Mouse (Mus musculus) cerebellum, postnatal 36 days (tissue): ENCODE results near the gene 1700003E16Rik.

Source experiments
- DNase-seq, 2 experiments: peaks; one replicate each; pipeline ENCODE4 v3.0.0; 2021 to 2022; ENCODE audit warnings: mixed read lengths in 2 of 2

The 1700003E16Rik gene

DNA sequence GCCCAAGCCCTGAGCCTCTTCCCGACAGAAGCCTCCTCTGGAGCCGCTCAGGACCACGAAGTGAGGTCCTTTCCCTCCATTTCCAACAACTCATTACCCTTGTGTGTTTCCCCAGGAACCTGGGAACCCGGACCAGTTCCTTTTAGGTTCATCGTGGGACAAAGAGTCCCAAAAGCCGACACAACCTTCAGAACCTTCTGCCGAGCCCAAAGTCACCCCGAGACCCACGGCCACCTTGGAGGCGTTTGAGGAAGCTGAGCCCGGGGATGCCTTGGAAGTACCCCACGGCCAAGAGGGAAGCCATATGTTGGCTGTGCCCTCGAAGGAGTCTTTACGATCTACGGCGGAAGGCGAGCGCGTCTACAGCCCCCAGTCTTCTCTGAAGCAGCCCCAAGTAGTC, 5.2 kb downstream of the 1700003E16Rik start:
- DNase-seq: no peak

DNA sequence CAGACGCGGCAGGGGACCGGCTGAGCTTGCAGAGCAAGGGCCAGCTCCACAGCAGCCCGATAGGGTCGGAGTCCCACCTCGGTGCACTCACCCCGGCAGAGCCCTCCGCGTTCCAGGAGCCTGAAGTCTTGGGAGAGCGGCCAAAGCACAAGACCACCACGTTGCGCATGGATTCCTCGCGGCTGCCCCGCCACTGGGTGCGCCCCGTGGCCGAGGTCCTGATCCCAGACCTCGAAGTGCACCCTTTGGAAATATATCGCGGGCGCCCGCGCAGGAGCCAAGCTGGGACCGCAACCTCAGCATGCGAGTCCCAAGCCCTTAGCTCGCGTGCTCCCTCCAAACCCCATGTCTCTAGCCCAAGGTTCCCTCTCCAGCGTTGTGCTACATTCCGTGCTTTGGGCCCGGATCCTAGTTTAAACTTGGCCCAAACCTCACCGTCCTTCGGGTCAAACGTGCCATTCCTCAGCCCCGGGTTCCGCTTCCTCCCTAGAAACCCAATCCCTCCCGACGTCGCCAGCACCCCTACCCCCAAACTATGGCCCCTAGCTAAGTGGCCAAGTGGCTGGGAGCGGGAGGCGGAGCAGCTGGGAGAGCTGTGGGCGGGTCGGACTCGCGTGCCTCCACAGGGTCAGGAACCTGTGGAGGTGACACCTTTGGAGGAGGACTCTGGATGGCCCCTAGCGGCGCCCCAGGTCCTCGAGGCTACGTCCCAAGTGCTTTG, 5.9 kb downstream of the 1700003E16Rik start:
- peak in 1 of 2 experiments; percentile 32 for DNase-seq

DNA sequence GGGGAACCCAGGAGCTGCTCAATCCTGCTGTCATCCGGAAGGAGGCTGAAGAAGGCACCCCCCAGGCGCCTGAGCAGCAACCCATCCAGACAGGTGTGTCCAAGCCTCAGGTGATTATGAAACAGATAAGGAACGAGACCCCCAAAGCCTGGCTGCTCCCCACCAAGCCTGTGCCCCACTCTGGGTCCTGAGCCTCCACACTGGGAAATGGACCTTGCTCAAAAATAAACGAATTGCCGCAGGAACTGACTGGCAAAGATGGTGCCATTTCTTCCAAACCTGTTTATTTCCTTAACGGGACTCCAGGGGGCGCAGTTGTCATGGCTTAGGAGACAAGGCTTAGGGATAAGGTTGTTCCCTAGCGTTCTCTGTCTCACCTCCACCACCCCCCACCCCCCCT, 6.5 kb downstream of the 1700003E16Rik start:
- peak; percentile 82 to 85 for DNase-seq

DNA sequence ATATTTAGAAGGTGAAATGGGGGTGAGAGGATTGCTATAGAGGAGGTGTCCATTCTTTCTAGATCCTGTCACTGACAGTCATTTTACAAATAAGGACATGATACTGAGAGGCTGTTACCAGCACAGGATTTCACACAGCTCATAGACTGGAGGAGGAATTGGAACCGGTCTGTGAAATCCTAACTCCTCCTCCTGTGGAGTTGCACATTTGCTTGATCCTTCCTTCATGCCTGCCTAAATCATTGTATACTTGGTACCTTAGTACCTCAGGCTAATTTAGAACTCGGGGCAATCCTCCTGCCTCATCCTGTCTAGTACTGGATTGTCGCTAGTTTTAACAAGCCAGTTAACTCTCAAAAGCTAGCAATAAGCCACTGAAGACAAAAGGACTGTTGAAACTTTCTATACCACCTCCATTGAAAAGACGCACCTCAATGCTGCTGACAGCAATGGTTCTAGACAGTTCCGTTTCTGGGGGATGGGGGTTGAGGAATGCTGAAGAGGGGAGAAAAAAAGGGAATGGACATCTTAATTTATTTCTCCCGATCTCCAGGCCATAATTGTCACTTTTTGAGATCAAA, 8.9 kb downstream of the 1700003E16Rik start:
- no peak for DNase-seq

DNA sequence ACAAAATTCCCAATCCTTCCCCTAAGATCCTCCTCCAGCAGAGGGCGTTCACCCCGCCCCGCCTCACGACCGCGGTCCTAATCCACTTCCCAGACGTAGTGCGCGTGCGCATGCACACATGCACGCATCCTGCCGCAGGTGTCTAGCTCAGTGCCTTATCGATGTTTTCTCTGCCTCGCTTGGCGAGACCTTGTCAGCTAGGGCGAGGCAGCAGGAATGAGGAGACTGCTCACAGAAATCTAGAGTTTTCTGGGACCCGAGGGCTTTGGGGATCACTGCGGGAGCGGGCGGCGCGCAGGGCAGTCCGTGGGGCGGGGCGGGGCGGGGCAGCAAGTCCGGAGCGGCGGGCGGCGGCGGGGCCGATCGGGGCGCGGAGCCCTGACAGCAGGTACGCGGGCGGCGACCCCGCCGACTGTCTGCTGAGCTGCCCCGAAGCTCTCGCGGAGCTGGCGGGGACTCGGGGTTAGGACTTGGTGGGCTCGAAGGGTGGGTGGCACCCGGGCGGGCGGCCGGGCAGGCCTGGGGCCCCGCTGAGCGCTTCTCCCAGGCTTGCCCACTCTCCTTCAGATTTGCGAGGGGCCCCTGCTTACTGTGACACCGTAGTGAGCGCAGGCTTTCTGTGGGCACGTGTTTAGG, 9.5 kb downstream of the 1700003E16Rik start, which contains the start of gene Dctn1:
TSS of gene Dctn1 (plus strand) at position 314 of the 636 bp plus-strand sequence.
- DNase-seq: peak; percentile 94 to 96

DNA sequence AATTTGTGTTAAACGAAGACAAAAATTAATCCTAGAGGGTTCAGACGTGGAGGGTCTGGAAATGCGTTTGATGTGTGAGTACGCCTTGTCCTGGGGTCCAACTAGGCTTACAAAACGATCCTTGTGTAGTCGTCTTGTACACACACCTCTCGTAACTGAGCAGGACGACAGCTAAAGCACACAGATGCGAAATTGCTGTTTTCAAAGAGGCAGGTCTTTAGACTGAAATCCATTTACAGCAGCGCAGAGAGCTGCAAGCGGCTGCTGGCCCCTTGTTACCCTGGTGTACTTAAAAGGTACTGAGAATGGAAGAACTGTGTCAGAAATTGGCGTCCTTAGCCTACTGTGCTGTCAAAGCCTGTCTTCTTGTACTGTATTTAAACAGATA, 10.0 kb downstream of the 1700003E16Rik start:
- no peak for DNase-seq

DNA sequence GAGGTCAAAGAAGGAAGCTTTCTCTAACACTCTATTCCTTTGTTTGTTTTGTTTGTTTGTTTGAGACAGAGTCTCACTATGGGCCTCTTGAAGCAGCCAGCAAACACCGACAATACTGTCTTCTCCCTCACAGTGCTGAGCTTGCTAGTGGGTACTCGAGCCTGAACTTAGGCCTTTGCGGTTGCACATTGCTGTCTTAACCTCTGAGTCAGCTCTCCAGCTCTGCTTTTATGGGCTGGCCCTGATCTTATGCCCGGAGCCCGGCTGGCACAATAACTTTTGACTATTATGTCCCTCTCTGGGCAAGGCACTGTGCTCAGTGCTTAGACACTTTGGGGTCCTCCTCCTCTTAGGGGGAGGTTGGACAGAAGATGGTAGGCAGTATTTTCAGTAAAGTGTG, 13.7 kb downstream of the 1700003E16Rik start:
- DNase-seq: no peak

DNA sequence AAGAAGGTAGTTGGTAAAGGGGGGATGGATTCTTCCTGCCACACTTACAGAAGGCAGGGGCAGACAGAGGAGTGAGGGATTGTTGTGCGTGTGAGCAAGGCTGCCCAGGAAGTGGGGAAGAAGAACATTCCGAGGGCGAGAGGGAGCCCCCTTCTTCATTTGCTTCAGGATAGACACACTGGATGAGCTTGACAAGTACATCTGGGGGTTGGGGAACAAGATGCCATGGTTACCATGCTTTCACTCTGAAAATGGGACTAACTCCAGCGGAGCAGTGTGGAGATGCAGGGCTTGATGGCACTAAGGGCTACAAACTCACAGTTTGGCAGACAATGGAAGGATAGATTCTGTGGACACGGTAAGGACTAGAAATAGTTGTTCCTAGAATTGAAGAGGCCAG, 14.9 kb downstream of the 1700003E16Rik start:
- no peak for DNase-seq

DNA sequence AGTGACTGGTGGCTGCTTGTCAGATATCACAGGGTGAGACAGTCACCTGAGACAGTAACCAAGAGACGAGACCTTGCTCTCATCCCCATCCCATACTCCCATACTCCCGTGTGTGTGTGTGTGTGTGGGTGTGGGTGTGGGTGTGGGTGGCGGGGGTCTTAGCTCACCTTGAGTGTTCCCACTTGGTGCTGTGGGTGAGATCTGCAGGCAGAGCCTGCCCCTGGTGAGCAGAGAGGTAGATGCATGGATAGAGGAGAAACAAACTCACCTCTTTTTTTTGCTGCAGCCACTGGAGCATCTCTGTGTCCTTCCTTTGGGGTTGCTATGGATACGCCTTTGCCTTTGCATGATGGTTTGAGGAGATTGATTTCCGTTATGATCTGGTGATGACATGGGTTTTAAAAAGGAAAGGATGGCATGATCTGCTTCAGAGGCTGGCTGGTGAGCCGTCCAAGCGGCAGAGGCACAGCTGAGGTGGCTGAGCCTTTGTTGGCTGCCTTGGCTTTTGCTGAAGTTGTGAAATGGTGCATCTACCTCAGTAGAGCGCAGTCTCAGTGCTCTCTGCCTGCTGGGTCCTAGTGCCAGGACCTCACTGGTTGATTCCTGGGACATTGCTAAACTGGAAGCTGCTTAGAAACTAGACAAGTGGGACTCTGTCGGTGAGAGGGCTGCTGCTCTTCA, 16.2 kb downstream of the 1700003E16Rik start:
- DNase-seq: peak; percentile 75 to 78

DNA sequence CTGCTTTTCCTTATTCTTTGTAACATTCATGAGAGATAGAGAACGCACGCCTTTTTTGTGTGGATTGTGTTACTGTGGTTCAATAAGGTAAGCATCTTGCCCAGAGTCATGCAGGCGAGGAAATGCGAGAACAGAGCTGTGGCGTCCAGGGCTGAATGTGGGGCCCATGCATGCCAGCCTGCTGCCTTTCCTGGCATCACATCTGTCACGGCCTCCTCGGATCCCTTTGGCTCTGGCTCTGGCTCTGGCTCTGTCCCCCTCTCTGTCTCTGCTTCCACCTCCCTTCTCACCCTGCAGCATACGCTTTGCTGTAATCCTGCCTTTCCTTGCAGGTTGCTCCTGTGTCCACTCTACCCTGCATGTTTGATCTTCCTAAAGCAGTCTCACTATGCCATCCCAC, 19.8 kb downstream of the 1700003E16Rik start:
- no peak for DNase-seq

DNA sequence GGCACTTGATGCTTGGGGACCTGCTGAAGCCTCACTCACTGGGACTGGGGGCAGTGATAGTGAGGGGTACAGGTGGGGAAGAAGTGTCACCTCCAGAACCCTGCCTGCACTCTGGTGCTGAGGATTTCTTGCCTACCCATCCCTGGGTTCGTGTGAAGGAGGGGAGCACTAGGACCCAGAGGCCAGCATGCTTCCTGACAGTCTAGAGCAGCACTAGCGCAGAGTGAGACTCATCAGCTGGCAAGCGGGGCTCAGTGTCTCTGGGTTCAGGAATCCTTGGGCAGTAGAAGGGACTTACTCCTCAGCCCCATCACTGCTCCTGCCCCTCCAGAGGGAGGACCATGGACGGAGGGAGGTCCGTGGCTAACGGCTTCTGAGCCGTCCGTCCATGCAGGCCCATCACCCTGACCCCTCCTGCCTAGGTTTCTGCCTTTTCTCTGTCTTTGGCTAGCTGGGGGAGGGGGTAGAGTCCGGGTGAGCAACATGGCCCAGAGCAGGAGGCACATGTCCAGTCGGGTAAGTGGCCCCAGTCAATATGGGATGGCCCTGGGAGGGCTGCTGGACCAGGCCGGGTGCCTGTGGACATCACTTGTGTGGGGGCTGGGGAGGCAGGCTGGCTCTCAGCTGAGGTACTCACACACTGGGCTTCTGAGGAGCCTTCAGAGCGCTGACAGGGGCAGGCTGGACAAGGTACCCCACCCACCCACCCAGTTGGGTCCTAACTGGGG, 23.4 kb downstream of the 1700003E16Rik start:
- peak; percentile 83 to 84 for DNase-seq

DNA sequence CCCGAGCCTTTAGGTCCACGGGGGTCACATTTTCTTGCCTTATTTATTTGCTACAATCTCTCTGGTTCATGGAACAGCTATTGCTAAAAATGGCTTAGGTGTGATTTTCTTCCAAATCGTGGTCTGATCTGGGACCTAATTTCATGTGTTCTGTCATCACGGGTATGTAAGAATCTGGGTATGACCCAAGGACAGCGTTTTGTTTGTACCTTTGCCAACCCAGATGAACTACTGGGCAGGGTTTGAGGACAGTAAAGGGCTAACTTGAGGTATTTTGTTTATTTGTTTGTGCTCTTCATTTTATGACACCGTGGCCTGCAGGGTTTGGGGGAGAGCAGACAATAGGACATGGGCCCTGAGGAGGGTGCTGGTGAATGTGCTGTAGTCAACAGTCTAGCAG, 24.4 kb downstream of the 1700003E16Rik start:
- DNase-seq: no peak

DNA sequence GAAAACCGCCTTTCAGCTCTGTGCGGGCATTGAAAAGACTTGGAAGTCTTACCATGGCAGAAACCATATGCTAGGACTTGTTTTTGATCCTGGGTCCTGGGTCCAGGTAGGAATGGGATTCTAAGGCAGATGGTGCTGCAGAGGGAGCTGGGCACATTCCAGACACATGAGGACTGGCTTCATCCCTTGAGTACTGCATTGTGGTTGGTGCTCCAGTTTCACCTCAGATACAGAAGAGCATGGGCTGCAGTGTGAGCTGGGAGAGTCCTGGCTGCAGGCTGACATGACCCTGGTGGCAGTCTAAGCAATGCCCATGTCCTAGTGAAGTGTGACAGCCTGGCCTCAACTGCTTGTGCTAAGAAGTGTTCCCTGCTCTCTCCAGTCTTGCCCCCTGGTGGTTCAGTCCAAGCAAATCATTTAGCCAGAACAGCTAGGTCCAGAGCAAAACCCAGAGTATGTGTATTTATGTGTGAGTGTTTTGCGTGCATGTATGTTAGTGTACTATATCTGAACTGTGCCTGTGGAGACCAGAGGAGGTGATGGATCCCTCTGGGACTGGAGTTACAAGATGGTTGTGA, 28.7 kb downstream of the 1700003E16Rik start:
- peak in 1 of 2 experiments; percentile 38 for DNase-seq

DNA sequence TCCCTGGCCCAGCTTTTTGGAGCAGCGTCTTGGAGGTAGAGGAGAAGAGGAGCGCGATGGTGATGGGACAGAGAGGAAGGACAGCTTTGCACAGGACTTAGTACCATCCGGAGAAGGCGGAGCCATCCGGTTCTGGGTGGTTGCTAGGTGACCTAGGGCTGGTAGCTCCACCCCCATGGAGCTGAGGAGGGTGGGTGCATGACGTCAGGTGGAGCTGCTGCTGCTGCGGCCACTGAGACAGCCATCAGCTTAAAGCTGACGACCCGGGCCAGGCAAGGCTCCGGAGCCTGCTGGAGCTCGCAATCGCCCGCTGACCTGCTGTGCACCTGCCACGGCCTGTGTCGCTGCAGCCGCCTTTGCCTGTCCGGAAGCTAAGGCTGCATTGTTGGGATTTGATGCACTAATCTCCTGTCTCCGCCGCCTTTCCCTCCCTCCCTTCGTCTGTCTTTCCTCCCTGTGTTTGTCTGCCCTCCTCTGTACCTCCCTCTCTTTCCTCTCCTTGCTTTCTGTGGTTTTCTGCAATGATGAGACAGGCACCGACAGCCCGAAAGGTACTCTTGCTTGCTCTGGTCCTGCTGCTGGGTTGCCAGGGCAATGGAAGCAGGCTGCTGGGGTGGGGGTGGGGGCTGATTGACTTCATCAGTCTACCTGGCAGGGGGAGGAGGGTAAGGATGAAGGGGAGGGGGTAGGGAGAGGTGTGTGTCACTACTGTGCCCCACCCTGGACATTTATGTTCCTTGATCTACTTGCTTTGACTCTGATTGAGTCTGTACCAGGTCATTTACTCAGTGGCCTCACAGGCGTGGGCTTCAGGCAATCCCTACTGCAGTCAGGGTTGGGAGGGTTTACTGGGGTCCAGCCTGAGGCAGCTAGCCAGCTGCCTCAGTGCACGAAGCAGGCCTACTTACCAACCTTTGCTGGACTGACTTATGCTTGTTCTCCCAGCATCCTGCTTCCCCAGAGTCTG, 30.0 kb downstream of the 1700003E16Rik start:
- DNase-seq: peak; percentile 88 to 92

DNA sequence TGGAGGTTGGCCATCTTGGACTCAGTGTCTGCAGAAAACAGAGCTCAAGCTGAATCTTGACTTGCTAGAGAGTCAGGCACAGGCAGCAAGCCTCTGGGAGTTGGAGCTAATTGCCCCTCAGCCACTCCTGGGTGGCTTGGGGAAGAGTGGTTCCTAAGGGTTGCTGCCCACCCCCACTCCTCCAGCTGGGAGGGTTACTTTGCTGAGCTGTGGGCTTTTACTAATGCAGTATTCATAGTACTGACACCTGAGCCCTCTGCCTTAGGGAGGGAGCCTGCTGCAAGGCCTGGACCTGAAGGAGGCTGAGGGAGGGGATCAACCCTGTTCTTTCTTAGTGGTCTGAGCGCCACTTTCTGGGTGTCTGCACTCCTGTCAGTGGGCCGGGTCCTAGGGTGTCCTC, 30.7 kb downstream of the 1700003E16Rik start:
- no peak for DNase-seq

DNA sequence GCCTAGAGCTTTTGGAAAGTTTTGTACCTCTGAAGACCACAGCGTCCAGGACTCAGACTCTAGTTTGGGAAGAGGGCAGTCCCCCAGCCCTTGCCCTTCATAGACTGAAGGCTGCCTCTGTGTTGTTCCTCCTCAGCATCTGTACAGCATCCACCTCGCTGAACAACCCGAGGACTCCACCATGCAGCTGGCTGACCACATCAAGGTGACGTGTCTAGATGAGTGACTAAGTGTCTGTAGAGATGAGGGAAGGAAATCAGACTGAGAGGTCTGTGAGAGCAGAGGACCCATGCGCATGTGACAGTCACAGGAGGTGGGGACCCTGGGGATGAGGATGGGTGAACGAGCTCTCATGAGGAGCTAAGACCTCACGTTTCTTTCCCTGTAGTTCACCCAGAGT, 37.4 kb downstream of the 1700003E16Rik start:
- no peak for DNase-seq

DNA sequence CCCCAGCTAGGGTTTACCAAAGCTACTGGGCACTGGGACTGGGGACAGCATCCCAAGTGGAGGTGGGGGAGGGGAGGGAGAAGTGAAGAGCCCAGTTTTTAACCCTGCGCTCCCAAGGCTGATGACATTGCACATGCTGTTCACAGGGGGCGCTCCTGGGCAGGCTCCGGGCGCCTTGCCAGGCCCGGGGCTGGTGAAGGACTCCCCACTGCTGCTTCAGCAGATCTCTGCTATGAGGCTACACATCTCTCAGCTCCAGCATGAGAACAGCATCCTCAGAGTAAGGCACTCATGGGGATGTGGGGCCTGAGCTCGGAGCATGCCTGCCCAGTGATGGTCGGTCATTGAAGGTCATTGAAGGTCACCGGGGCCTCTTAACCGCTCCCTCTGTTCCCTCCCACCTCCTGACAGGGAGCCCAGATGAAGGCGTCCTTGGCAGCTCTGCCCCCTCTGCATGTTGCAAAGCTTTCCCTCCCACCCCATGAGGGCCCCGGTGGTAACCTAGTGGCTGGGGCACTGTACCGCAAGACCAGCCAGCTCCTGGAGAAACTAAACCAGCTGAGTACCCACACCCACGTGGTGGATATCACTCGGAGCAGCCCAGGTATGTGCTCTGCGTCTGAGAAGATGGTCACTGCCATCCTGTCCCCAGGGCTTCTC, 41.3 kb downstream of the 1700003E16Rik start:
- peak; percentile 84 to 87 for DNase-seq

DNA sequence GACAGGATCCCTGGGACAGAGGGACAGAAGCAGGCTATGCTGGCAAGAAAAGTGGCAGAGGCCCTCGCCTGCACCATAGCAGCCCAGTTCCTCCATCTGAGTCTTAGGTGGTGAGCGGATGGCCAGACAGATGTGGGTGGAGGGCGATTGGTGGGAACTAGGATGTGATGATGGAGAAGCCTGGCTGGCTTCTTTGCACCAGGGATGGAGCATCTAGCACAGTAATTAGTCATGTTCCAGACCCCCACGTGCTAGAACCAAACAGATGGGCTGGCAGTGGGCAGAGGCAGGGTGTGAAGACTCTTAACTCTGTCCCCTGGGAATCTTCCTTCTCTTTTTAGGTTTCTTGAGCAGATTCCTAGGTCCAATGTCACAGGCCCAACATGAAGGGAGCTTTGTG, 47.1 kb downstream of the 1700003E16Rik start:
- DNase-seq: no peak

DNA sequence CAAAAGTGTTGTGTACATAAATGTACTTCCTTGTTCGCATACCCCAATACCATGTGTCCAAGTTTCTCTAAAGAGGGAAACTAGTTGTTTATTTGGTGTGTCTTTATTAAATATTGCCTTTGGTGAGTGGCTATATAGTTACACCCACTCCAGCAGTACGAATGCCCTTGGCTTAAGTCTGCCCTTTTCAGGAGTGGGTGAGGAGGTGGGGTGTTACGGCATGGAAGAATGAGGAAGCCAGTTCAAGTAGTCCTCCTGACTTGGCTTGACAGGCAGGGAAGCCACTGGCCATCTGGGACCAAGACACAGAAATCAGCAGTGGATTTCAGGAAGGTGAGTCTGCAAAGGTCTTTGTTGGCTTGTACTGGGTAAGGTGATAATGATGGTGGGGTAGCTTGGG, 49.6 kb downstream of the 1700003E16Rik start:
- DNase-seq: no peak

DNA sequence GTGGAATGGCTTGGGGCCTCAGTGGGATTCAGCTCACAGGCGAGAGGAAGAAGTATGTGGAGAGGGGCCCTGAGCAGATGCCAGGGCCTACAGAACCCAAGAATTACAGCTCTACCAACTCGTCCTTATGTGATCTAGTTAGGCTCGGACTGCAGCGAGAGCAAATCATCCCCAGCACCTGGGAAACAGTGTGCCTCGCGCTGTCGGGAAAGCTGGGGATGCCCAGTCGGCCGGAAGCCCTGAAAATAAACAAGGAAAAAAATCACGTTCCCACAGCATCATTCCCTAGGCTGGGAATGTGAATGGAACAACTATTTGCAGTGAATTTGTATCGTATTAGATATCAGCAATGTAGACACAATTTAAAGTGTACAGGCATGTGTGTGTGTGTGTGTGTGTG, 50.1 kb downstream of the 1700003E16Rik start:
- DNase-seq: no peak
